In the genomic region with DNA sequence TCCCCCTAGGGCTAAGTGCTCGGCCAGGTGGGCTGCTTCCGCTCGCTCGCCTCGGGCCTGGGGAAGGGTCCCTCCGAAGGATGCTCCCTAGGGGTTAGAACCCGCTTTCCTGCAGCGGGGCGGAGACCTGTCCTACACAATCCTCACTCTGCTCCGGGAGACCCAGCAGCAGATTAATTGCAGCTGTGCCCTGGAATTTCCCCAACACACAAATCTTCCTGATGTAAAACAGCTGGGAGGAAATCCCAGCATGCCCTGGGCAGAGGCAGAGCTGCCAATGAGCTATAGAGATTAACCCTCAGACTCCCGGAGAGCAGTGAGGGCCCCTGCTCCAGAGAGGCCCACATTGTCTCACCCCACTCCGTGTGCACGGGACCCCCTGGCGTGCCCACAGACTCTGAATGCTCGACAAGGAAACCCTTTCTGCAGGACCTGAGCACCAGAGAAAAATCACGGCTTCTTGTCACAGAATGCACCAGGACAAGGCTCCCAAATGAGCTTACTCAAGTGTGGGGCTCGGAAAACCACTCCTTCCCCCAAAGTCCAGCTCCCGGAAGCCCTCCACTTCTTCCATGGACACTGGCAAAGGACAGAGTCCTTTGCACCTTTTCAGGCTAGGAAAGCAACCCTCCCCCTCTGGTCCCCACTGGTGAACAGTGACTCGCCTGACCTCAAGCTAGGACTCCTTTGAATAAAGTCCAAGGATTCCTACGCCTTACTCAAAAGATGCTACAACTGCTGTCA, we compare ENCODE assay signal across 8 mouse cellular contexts. TPM values are rescaled to one million over a fixed set of nuclear protein-coding genes. Genes with fewer than 3 reads are reported as not detected.
A peak's percentile ranks its signal among the peaks of the same experiment; 100 is the strongest.
DNase-seq lines count a peak whose midpoint lies in the region; ATAC-seq and TF ChIP-seq lines count a peak whose summit lies in the region.

No protein-coding gene starts in this region.

- H3K27me3 ChIP-seq in embryonic facial prominence, embryonic 15.5 days: no peaks in the 10 kb centered on the region
- H3K27me3 ChIP-seq in heart, embryonic 14.5 days (ENCODE audit: control insufficient read depth, insufficient read depth, low read length): no peaks in the 10 kb centered on the region
- H3K27me3 ChIP-seq in kidney, embryonic 15.5 days: no peaks in the 10 kb centered on the region
- no peaks in the 10 kb centered on the region for H3K27me3 ChIP-seq in stomach, embryonic 14.5 days (ENCODE audit: control insufficient read depth, insufficient read depth, low read length)

- DNase-seq in layer of hippocampus, adult 2 months (ENCODE audit: low spot score in 2 of 2): no peak
- no peak for DNase-seq in layer of hippocampus, adult 9-11 months
- peak; percentile 60 for DNase-seq in lung, postnatal 14 days
- DNase-seq in c-Kit-positive CD71-positive TER-119-positive erythroid progenitor cells, embryonic 14.5 days (ENCODE audit: low spot score): no peak

- peak overlapping the region; percentile 51 for H3K4me2 ChIP-seq in embryonic facial prominence, embryonic 15.5 days (replicated peaks)
- H3K4me2 ChIP-seq in heart, embryonic 14.5 days (ENCODE audit: low read length): peak overlapping the region; percentile 69
- peak overlapping the region; percentile 67 for H3K4me2 ChIP-seq in kidney, embryonic 15.5 days
- H3K4me2 ChIP-seq in stomach, embryonic 14.5 days (replicated peaks; ENCODE audit: low read depth, low read length): peak overlapping the region; percentile 40

- peak overlapping the region; percentile 29 for H3K4me3 ChIP-seq in layer of hippocampus, adult 2 months
- peak overlapping the region; percentile 36 for H3K4me3 ChIP-seq in embryonic facial prominence, embryonic 15.5 days (replicated peaks)
- H3K4me3 ChIP-seq in heart, embryonic 14.5 days (ENCODE audit: control insufficient read depth in 1 of 2, insufficient read depth in 1 of 2, low read depth in 1 of 2, low read length in 2 of 2): peak overlapping the region; percentile 35 to 45
- peak overlapping the region; percentile 38 for H3K4me3 ChIP-seq in kidney, embryonic 15.5 days (replicated peaks)
- H3K4me3 ChIP-seq in stomach, embryonic 14.5 days (ENCODE audit: low read depth, low read length): peak overlapping the region; percentile 5; the same call in 1 of the 2 replicates

- TF ChIP-seq CTCF in layer of hippocampus, adult 2 months (conservative IDR thresholded peaks at IDR 0.05): no peak

- H3K4me1 ChIP-seq in embryonic facial prominence, embryonic 15.5 days: peaks cover 92% of the 10 kb centered on the region
- peaks cover 20 to 28% of the 10 kb centered on the region in 2 experiments for H3K4me1 ChIP-seq in heart, embryonic 14.5 days (ENCODE audit: control insufficient read depth in 2 of 2, insufficient read depth in 2 of 2, low read length in 2 of 2)
- peaks cover 56% of the 10 kb centered on the region for H3K4me1 ChIP-seq in kidney, embryonic 15.5 days
- H3K4me1 ChIP-seq in stomach, embryonic 14.5 days (ENCODE audit: control insufficient read depth, insufficient read depth, low read length): peaks cover 52% of the 10 kb centered on the region

- no peak overlapping the region for H3K9ac ChIP-seq in embryonic facial prominence, embryonic 15.5 days
- peak overlapping the region; percentile 67 for H3K9ac ChIP-seq in heart, embryonic 14.5 days (ENCODE audit: low read length)
- H3K9ac ChIP-seq in kidney, embryonic 15.5 days: peak overlapping the region; percentile 19; the same call in 1 of the 2 replicates
- no peak overlapping the region for H3K9ac ChIP-seq in stomach, embryonic 14.5 days (replicated peaks; ENCODE audit: low read depth, low read length)

- 11% methylated on average over 20 of the region's 20 CpGs for WGBS in embryonic facial prominence, embryonic 15.5 days
- WGBS in heart, embryonic 14.5 days: 24% methylated on average over 20 of the region's 20 CpGs
- 5% methylated on average over 20 of the region's 20 CpGs for WGBS in kidney, embryonic 15.5 days
- WGBS in stomach, embryonic 14.5 days: 24% methylated on average over 20 of the region's 20 CpGs

- ATAC-seq in embryonic facial prominence, embryonic 15.5 days (ENCODE audit: insufficient number of reproducible peaks, low FRiP score, low TSS enrichment, low read depth): peak; percentile 84
- ATAC-seq in heart, embryonic 14.5 days (ENCODE audit: insufficient number of reproducible peaks, insufficient read depth, low FRiP score, low read depth): peak; percentile 72
- peak; percentile 89 for ATAC-seq in kidney, embryonic 15.5 days (replicated peaks; ENCODE audit: low FRiP score)
- ATAC-seq in stomach, embryonic 14.5 days (ENCODE audit: insufficient number of reproducible peaks, insufficient read depth, low FRiP score, low read depth): peak; percentile 87

- H3K36me3 ChIP-seq in embryonic facial prominence, embryonic 15.5 days: no peaks in the 10 kb centered on the region
- H3K36me3 ChIP-seq in heart, embryonic 14.5 days (ENCODE audit: control insufficient read depth, insufficient read depth, low read length): no peaks in the 10 kb centered on the region
- H3K36me3 ChIP-seq in kidney, embryonic 15.5 days: no peaks in the 10 kb centered on the region
- no peaks in the 10 kb centered on the region for H3K36me3 ChIP-seq in stomach, embryonic 14.5 days (ENCODE audit: control insufficient read depth, insufficient read depth, low read length)

- H3K9me3 ChIP-seq in embryonic facial prominence, embryonic 15.5 days (replicated peaks): no peaks in the 10 kb centered on the region
- H3K9me3 ChIP-seq in heart, embryonic 14.5 days (ENCODE audit: control insufficient read depth, low read length): no peaks in the 10 kb centered on the region
- H3K9me3 ChIP-seq in kidney, embryonic 15.5 days (replicated peaks): no peaks in the 10 kb centered on the region
- H3K9me3 ChIP-seq in stomach, embryonic 14.5 days (ENCODE audit: control insufficient read depth, low read depth, low read length): no peaks in the 10 kb centered on the region

- peak overlapping the region; percentile 29 for H3K27ac ChIP-seq in layer of hippocampus, adult 2 months
- peak overlapping the region; percentile 95 for H3K27ac ChIP-seq in embryonic facial prominence, embryonic 15.5 days (replicated peaks)
- peak overlapping the region; percentile 86 to 92 for H3K27ac ChIP-seq in heart, embryonic 14.5 days (replicated peaks in 1 of 2; ENCODE audit: control insufficient read depth in 1 of 2, insufficient read depth in 1 of 2, low read depth in 2 of 2, low read length in 2 of 2)
- H3K27ac ChIP-seq in kidney, embryonic 15.5 days: peak overlapping the region; percentile 95
- H3K27ac ChIP-seq in stomach, embryonic 14.5 days (ENCODE audit: low read length): peak overlapping the region; percentile 92

RNA-seq across cellular contexts. Expression of gene Tgoln1, which starts 38.7 kb away (rescaled TPM):
- 10 to 100 TPM; 87.9 to 88.2 TPM for total RNA-seq in layer of hippocampus, adult 2 months (2021)
- polyA plus RNA-seq in embryonic facial prominence, embryonic 15.5 days (2015; fragmentation: Nextera tagmentation; extraction: Ambion mirVana): 26.9 and 27.3 TPM in 2 replicates
- polyA plus RNA-seq in heart, embryonic 14.5 days (2014; fragmentation: Nextera tagmentation; extraction: Ambion mirVana): 27.9 and 29.4 TPM in 2 replicates
- polyA plus RNA-seq in kidney, embryonic 15.5 days (2015; fragmentation: Nextera tagmentation; extraction: Ambion mirVana): 37.5 and 39.5 TPM in 2 replicates
- polyA plus RNA-seq in stomach, embryonic 14.5 days (2014; fragmentation: Nextera tagmentation; extraction: Ambion mirVana): 38.9 and 39.3 TPM in 2 replicates

RNA-seq across cellular contexts. Expression of gene Retsat, which starts 57.2 kb away (rescaled TPM):
- 10 to 100 TPM; 54.3 to 58.3 TPM for total RNA-seq in layer of hippocampus, adult 2 months (2021)
- 18.1 and 18.7 TPM in 2 replicates for polyA plus RNA-seq in embryonic facial prominence, embryonic 15.5 days (2015; fragmentation: Nextera tagmentation; extraction: Ambion mirVana)
- polyA plus RNA-seq in heart, embryonic 14.5 days (2014; fragmentation: Nextera tagmentation; extraction: Ambion mirVana): 23.5 and 25.2 TPM in 2 replicates
- 22.1 and 24.6 TPM in 2 replicates for polyA plus RNA-seq in kidney, embryonic 15.5 days (2015; fragmentation: Nextera tagmentation; extraction: Ambion mirVana)
- polyA plus RNA-seq in stomach, embryonic 14.5 days (2014; fragmentation: Nextera tagmentation; extraction: Ambion mirVana): 17.0 and 21.9 TPM in 2 replicates

RNA-seq across cellular contexts. Expression of gene Elmod3, which starts 57.3 kb away (rescaled TPM):
- 10 to 100 TPM; 25.4 to 25.8 TPM for total RNA-seq in layer of hippocampus, adult 2 months (2021)
- polyA plus RNA-seq in embryonic facial prominence, embryonic 15.5 days (2015; fragmentation: Nextera tagmentation; extraction: Ambion mirVana): 18.8 and 23.9 TPM in 2 replicates
- polyA plus RNA-seq in heart, embryonic 14.5 days (2014; fragmentation: Nextera tagmentation; extraction: Ambion mirVana): 12.8 and 16.3 TPM in 2 replicates
- 14.6 and 16.8 TPM in 2 replicates for polyA plus RNA-seq in kidney, embryonic 15.5 days (2015; fragmentation: Nextera tagmentation; extraction: Ambion mirVana)
- 19.0 and 19.1 TPM in 2 replicates for polyA plus RNA-seq in stomach, embryonic 14.5 days (2014; fragmentation: Nextera tagmentation; extraction: Ambion mirVana)

Comparison
In these comparisons a context has a peak if more than half of its experiments do, and no peak if none do; other contexts are left out.
1. H3K27ac ChIP-seq: peak in every context shown above with its lines; median percentile 95 in embryonic facial prominence, embryonic 15.5 days; 95 in kidney, embryonic 15.5 days; 92 in stomach, embryonic 14.5 days; 89 in heart, embryonic 14.5 days; 29 in layer of hippocampus, adult 2 months.
2. H3K9ac ChIP-seq: peak in heart, embryonic 14.5 days (single experiment) and kidney, embryonic 15.5 days (single experiment); none in embryonic facial prominence, embryonic 15.5 days (single experiment) and stomach, embryonic 14.5 days (single experiment).
3. Peak in every context shown above with its lines, with median percentiles within 50 percentile points of each other: H3K4me3 ChIP-seq, ATAC-seq and H3K4me2 ChIP-seq.